Mouse (Mus musculus) stomach, embryonic 16.5 days (tissue): ENCODE measurements at regions not wholly inside any gene's neighbourhood (a gene's known extent, or its start where the extent isn't known, plus 50 kb on each side); places are given as distances from the start of the nearest gene placed in this dataset.

Experiments used
- ATAC-seq: fragments of 200-750 bp; cut with Nextera tagmentation; 2 replicates; pipeline ENCODE4 v1.8.0; 2017; ENCODE audit warnings: moderate number of reproducible peaks, moderate TSS enrichment; ENCODE audit not compliant: insufficient read depth, low FRiP score
- H3K27ac ChIP-seq: fragments of 300-500 bp; sonication (generic); 2 replicates; pipeline ENCODE4 v1.5.1; 2014; ENCODE audit warnings: low read length
- H3K27me3 ChIP-seq: fragments of 300-500 bp; sonication (generic); 2 replicates; pipeline ENCODE4 v1.6.1; 2014; ENCODE audit warnings: low read length, control low read depth, mixed read lengths; ENCODE audit not compliant: control insufficient read depth, insufficient read depth
- H3K36me3 ChIP-seq: fragments of 300-500 bp; sonication (generic); 2 replicates; pipeline ENCODE4 v1.6.1; 2014; ENCODE audit warnings: low read length; ENCODE audit not compliant: control insufficient read depth, insufficient read depth
- H3K4me1 ChIP-seq: fragments of 300-500 bp; sonication (generic); 2 replicates; pipeline ENCODE4 v1.6.1; 2014; ENCODE audit warnings: low read length, control low read depth, mixed read lengths; ENCODE audit not compliant: control insufficient read depth, insufficient read depth
- H3K4me2 ChIP-seq: fragments of 300-500 bp; sonication (generic); 2 replicates; pipeline ENCODE4 v1.6.1; 2014; ENCODE audit warnings: low read depth, low read length, mixed read lengths
- H3K4me3 ChIP-seq: fragments of 300-500 bp; sonication (generic); replicated peaks from 2 replicates; pipeline ENCODE4 v1.5.1; 2014; ENCODE audit warnings: mild to moderate bottlenecking, low read length
- H3K9ac ChIP-seq: fragments of 300-500 bp; sonication (generic); 2 replicates; pipeline ENCODE4 v1.6.1; 2014; ENCODE audit warnings: low read length
- H3K9me3 ChIP-seq: fragments of 300-500 bp; sonication (generic); replicated peaks from 2 replicates; pipeline ENCODE4 v1.6.1; 2016; ENCODE audit warnings: low read length, control low read depth; ENCODE audit not compliant: control insufficient read depth
- WGBS: fragments of 180-500 bp; shearing (Covaris S2); extraction: QIAGEN DNeasy Blood & Tissue Kit; methylation state at CpG from one replicate; pipeline ENCODE4 v1.1.7; 2014; 5-methylcytosine and 5-hydroxymethylcytosine counted together

- no peaks in the 10 kb centered on the region for H3K36me3 ChIP-seq
- no peaks in the 10 kb centered on the region for H3K9me3 ChIP-seq
- 74% methylated on average over 5 of the region's 5 CpGs for WGBS
- no peak overlapping the region for H3K27ac ChIP-seq
- H3K9ac ChIP-seq: no peak overlapping the region
- no peak for ATAC-seq
- no peaks in the 10 kb centered on the region for H3K4me1 ChIP-seq
- no peak overlapping the region for H3K4me3 ChIP-seq
- H3K27me3 ChIP-seq: no peaks in the 10 kb centered on the region
- H3K4me2 ChIP-seq: no peak overlapping the region
Observed at GRCm38 (mm10) chr8:92152478-92152877, 204.9 kb upstream of the Irx5 start.

- no peaks in the 10 kb centered on the region for H3K9me3 ChIP-seq
- H3K4me2 ChIP-seq: no peak overlapping the region
- no peaks in the 10 kb centered on the region for H3K4me1 ChIP-seq
- WGBS: 85% methylated on average over 3 of the region's 3 CpGs
- H3K27ac ChIP-seq: no peak overlapping the region
- no peak overlapping the region for H3K4me3 ChIP-seq
- no peaks in the 10 kb centered on the region for H3K27me3 ChIP-seq
- ATAC-seq: no peak
- H3K36me3 ChIP-seq: no peaks in the 10 kb centered on the region
- H3K9ac ChIP-seq: no peak overlapping the region
Observed at GRCm38 (mm10) chr8:92147672-92148071, 209.8 kb upstream of the Irx5 start.

- Histone ChIP-seq H3K36me3 (no peaks in the 10 kb centered on the region), H3K9ac (no peak overlapping the region), H3K9me3 (0 out of 2 replicates have a peak, but pooled peaks cover 4% of the 10 kb centered on the region), H3K4me1 (peaks cover 3% of the 10 kb centered on the region), H3K27me3 (peaks cover 34% of the 10 kb centered on the region), H3K4me3 (no peak overlapping the region), H3K4me2 (no peak overlapping the region), H3K27ac (no peak overlapping the region)
- WGBS: 19% methylated on average over 17 of the region's 17 CpGs
- ATAC-seq: no peak
Observed at GRCm38 (mm10) chr8:92137091-92137882, 220.1 kb upstream of the Irx5 start.

GRCm38 (mm10) chr8:92136413-92136812 is 221.0 kb upstream of the Irx5 start:
- Histone ChIP-seq H3K4me2 (no peak overlapping the region), H3K27ac (no peak overlapping the region), H3K36me3 (no peaks in the 10 kb centered on the region), H3K9me3 (0 out of 2 replicates have a peak, but pooled peaks cover 4% of the 10 kb centered on the region), H3K9ac (no peak overlapping the region), H3K4me3 (no peak overlapping the region), H3K27me3 (peaks cover 34% of the 10 kb centered on the region), H3K4me1 (peaks cover 3% of the 10 kb centered on the region)
- no peak for ATAC-seq
- 30% methylated on average over 11 of the region's 13 CpGs for WGBS

GRCm38 (mm10) chr8:92134434-92134833 is 223.0 kb upstream of the Irx5 start:
- peaks cover 34% of the 10 kb centered on the region for H3K27me3 ChIP-seq

GRCm38 (mm10) chr8:92133484-92134406 is 223.7 kb upstream of the Irx5 start:
- no peak overlapping the region for H3K9ac ChIP-seq
- H3K4me2 ChIP-seq: no peak overlapping the region
- WGBS: 40% methylated on average over 24 of the region's 24 CpGs
- peaks cover 19% of the 10 kb centered on the region for H3K4me1 ChIP-seq
- ATAC-seq: no peak
- 0 out of 2 replicates have a peak, but pooled peaks cover 4% of the 10 kb centered on the region for H3K9me3 ChIP-seq
- no peak overlapping the region for H3K4me3 ChIP-seq
- no peak overlapping the region for H3K27ac ChIP-seq
- H3K36me3 ChIP-seq: no peaks in the 10 kb centered on the region
- H3K27me3 ChIP-seq: peaks cover 34% of the 10 kb centered on the region

More at GRCm38 (mm10) chr8:92134434-92134833, 223.0 kb upstream of the Irx5 start:
- ATAC-seq: no peak
- WGBS: 38% methylated on average over 5 of the region's 5 CpGs
- H3K36me3 ChIP-seq: no peaks in the 10 kb centered on the region
- H3K9ac ChIP-seq: no peak overlapping the region
- H3K9me3 ChIP-seq: 0 out of 2 replicates have a peak, but pooled peaks cover 4% of the 10 kb centered on the region
- no peak overlapping the region for H3K27ac ChIP-seq
- H3K4me3 ChIP-seq: no peak overlapping the region
- no peak overlapping the region for H3K4me2 ChIP-seq
- H3K4me1 ChIP-seq: peaks cover 12% of the 10 kb centered on the region

GRCm38 (mm10) chr8:92132949-92133348 is 224.5 kb upstream of the Irx5 start:
- Histone ChIP-seq H3K4me2 (no peak overlapping the region), H3K27me3 (peaks cover 34% of the 10 kb centered on the region), H3K36me3 (no peaks in the 10 kb centered on the region), H3K4me3 (no peak overlapping the region), H3K27ac (no peak overlapping the region), H3K9me3 (0 out of 2 replicates have a peak, but pooled peaks cover 4% of the 10 kb centered on the region), H3K4me1 (peaks cover 19% of the 10 kb centered on the region), H3K9ac (no peak overlapping the region)
- no peak for ATAC-seq
- 72% methylated on average over 4 of the region's 4 CpGs for WGBS

GRCm38 (mm10) chr8:92132526-92132925 is 224.9 kb upstream of the Irx5 start:
- H3K9ac ChIP-seq: no peak overlapping the region

More at GRCm38 (mm10) chr8:92132526-92132925, 224.9 kb upstream of the Irx5 start:
- WGBS: 79% methylated on average over 5 of the region's 5 CpGs
- Histone ChIP-seq H3K4me2 (no peak overlapping the region), H3K9me3 (0 out of 2 replicates have a peak, but pooled peaks cover 4% of the 10 kb centered on the region), H3K27ac (no peak overlapping the region), H3K27me3 (peaks cover 34% of the 10 kb centered on the region), H3K4me3 (no peak overlapping the region), H3K36me3 (no peaks in the 10 kb centered on the region), H3K4me1 (peaks cover 19% of the 10 kb centered on the region)
- ATAC-seq: no peak
